15 mouse cellular contexts compared by ENCODE assay signal in the genomic region with DNA sequence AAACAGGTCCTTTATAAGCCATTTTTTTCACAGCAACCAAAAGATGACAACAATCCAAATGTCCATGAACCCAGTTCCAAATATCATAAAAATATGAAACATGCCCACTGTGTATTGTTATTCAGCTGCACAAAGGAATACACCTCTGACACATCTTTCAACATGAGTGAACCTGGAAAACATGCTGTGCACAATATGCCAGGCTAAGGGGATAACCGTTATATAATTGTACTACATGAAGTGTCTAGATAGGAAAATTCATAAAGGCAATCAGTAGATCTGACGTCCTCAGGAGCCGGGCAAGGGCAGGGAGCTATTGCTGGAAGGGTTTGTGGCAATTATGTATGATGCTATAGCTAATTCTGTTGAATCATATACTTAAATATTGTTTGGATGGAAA.
DNase-seq lines count a peak whose midpoint lies in the region.
"Had no signal": no experiment of that assay in that cellular context is flagged by ENCODE, and none has a peak within 500 bp of the region (broad histone marks: within the 10 kb centered on the region; RNA-seq: fewer than 3 reads in every experiment).

No protein-coding gene starts in this region.

- peak; percentile 42 for DNase-seq in cerebellum, adult 11-12 months
- DNase-seq in cerebellum, postnatal 14 days = no peak
- DNase-seq in brain, adult 2 months (ENCODE audit: low read depth, low spot score) = peak; percentile 68
- DNase-seq in cerebellum, adult 9-10 months = peak; percentile 80
- no peak for DNase-seq in kidney, adult 11 months
- no peak for DNase-seq in kidney, postnatal 36 days
- DNase-seq: adrenal gland, postnatal 10 days; adrenal gland, postnatal 36 days; B cell, adult 2 months; forebrain, postnatal 0 days; gastrocnemius, adult 2 months; gastrocnemius, postnatal 14 days; heart, adult 11 months; kidney, adult 18-20 months; kidney, adult 9 months had no signal

Comparison
In these comparisons a context has a peak if more than half of its experiments do, and no peak if none do; other contexts are left out.
1. DNase-seq: peak in cerebellum, adult 11-12 months (single experiment), brain, adult 2 months (single experiment) and cerebellum, adult 9-10 months (single experiment); none in cerebellum, postnatal 14 days (0 of 2), kidney, adult 11 months (single experiment) and kidney, postnatal 36 days (0 of 2).